In genomic region chr11:68432361-68433021, GRCm38 (mm10) we compare ENCODE assay signal across 8 mouse cellular contexts. TPM values are rescaled to one million over a fixed set of nuclear protein-coding genes. Genes with fewer than 3 reads are reported as not detected.
DNase-seq lines count a peak whose midpoint lies in the region; ATAC-seq and TF ChIP-seq lines count a peak whose summit lies in the region.

No protein-coding gene starts in this region.

- no peaks in the 10 kb centered on the region for H3K9me3 ChIP-seq in heart, postnatal 0 days (replicated peaks; ENCODE audit: control insufficient read depth, low read length)
- no peaks in the 10 kb centered on the region for H3K9me3 ChIP-seq in midbrain, embryonic 16.5 days (replicated peaks; ENCODE audit: control insufficient read depth, low read length, poor library complexity, severe bottlenecking)

- H3K4me2 ChIP-seq in heart, postnatal 0 days (ENCODE audit: low read depth, low read length) = peak overlapping the region; percentile 69
- H3K4me2 ChIP-seq in midbrain, embryonic 16.5 days (ENCODE audit: low read length) = peak overlapping the region; percentile 58

- peak overlapping the region; percentile 51 for H3K4me3 ChIP-seq in heart, postnatal 0 days (ENCODE audit: low read depth, low read length)
- H3K4me3 ChIP-seq in bone marrow, adult 2 months (replicated peaks; ENCODE audit: control insufficient read depth, low read depth, low read length) = peak overlapping the region; percentile 79
- H3K4me3 ChIP-seq in midbrain, embryonic 16.5 days (ENCODE audit: low read depth, low read length) = peak overlapping the region; percentile 39

- no peak for ATAC-seq in heart, postnatal 0 days (ENCODE audit: insufficient read depth, low read depth)
- ATAC-seq in midbrain, embryonic 16.5 days = peak; percentile 36; the same call in 1 of the 2 replicates

- TF ChIP-seq CTCF in heart, postnatal 0 days (IDR thresholded peaks at IDR 0.05; ENCODE audit: low read depth) = no peak
- TF ChIP-seq CTCF in bone marrow, adult 2 months (IDR thresholded peaks at IDR 0.05; ENCODE audit: control insufficient read depth, insufficient read depth, low read length) = no peak

- H3K9ac ChIP-seq in heart, postnatal 0 days (replicated peaks; ENCODE audit: low read depth, low read length) = 0 out of 2 replicates have a peak overlapping the region, but pooled peaks have one; percentile 33
- H3K9ac ChIP-seq in midbrain, embryonic 16.5 days (ENCODE audit: low read depth, low read length) = no peak overlapping the region; the same call in 1 of the 2 replicates

- H3K36me3 ChIP-seq in heart, postnatal 0 days (replicated peaks; ENCODE audit: control insufficient read depth, insufficient read depth, low read length) = no peaks in the 10 kb centered on the region
- H3K36me3 ChIP-seq in midbrain, embryonic 16.5 days (ENCODE audit: control insufficient read depth, insufficient read depth, low read length) = no peaks in the 10 kb centered on the region

- no peaks in the 10 kb centered on the region for H3K4me1 ChIP-seq in heart, postnatal 0 days (ENCODE audit: control insufficient read depth, insufficient read depth)
- peaks cover 6% of the 10 kb centered on the region; the same call in 1 of the 2 replicates for H3K4me1 ChIP-seq in bone marrow, adult 2 months (ENCODE audit: control insufficient read depth, insufficient read depth, low read length)
- 0 out of 2 replicates have a peak, but pooled peaks cover 2% of the 10 kb centered on the region for H3K4me1 ChIP-seq in midbrain, embryonic 16.5 days (ENCODE audit: control insufficient read depth, insufficient read depth, low read length)

- H3K27me3 ChIP-seq in heart, postnatal 0 days (ENCODE audit: control insufficient read depth, insufficient read depth, low read length) = peaks cover 15% of the 10 kb centered on the region; the same call in 1 of the 2 replicates
- peaks cover 9% of the 10 kb centered on the region for H3K27me3 ChIP-seq in midbrain, embryonic 16.5 days (ENCODE audit: control insufficient read depth, insufficient read depth, low read depth, low read length)

- intact Hi-C loops in heart, postnatal 25 days (cut with DNase I) = loop anchor here (5.0 kb wide), 1 partner anchor 50 kb away; no protein-coding TSS in a partner anchor
- intact Hi-C loops in left cerebral cortex, postnatal 14 days (cut with DNase I) = no loop called here

- no peak for DNase-seq in heart, postnatal 0 days (ENCODE audit: low spot score)
- DNase-seq in heart, postnatal 25 days (ENCODE audit: low spot score) = no peak
- DNase-seq in induced T-regulatory cell, adult 2 months (ENCODE audit: low read depth) = peak; percentile 84
- no peak for DNase-seq in gastrocnemius, adult 18-20 months (ENCODE audit: low spot score)
- no peak for DNase-seq in left cerebral cortex, postnatal 14 days (ENCODE audit: low spot score in 2 of 2)
- DNase-seq in urinary bladder, postnatal 36 days (ENCODE audit: low spot score in 2 of 2) = no peak

- peak overlapping the region; percentile 7; the same call in 1 of the 2 replicates for H3K27ac ChIP-seq in heart, postnatal 0 days (ENCODE audit: low read depth)
- H3K27ac ChIP-seq in bone marrow, adult 2 months (ENCODE audit: control insufficient read depth, insufficient read depth, low read depth, low read length, poor library complexity) = peak overlapping the region; percentile 96
- no peak overlapping the region for H3K27ac ChIP-seq in midbrain, embryonic 16.5 days (ENCODE audit: low read length)

- no peak for TF ChIP-seq EP300 in heart, postnatal 0 days (IDR thresholded peaks at IDR 0.05; ENCODE audit: low read depth)

- TF ChIP-seq POLR2A in bone marrow, adult 2 months (IDR thresholded peaks at IDR 0.05; ENCODE audit: borderline replicate concordance, control insufficient read depth, low read depth, low read length) = no peak

- WGBS in heart, postnatal 0 days = 34% methylated on average over 23 of the region's 23 CpGs
- 2% methylated on average over 23 of the region's 23 CpGs for WGBS in bone marrow, adult 2 months
- WGBS in midbrain, embryonic 16.5 days = 35% methylated on average over 23 of the region's 23 CpGs

RNA-seq across cellular contexts. Expression of gene Pik3r5, which starts 0.6 kb away (rescaled TPM):
- total RNA-seq in heart, postnatal 0 days (2014; rRNA removed; ENCODE audit: low replicate concordance) = 1.5 and 2.0 TPM in 2 replicates
- 0.82 and 0.84 TPM in 2 replicates for polyA plus RNA-seq in heart, postnatal 0 days (2015; fragmentation: Nextera tagmentation; extraction: Ambion mirVana)
- 1 to 10 TPM in 1 of 2 experiments, under 1 TPM in 1; 0.70 to 1.1 TPM for total RNA-seq in heart, postnatal 25 days (2021)
- polyA plus RNA-seq in bone marrow, adult 2 months (2011; ENCODE audit: insufficient read depth, insufficient read length, low replicate concordance, missing spikeins) = 6.4 and 26.5 TPM in 2 replicates
- polyA plus RNA-seq in midbrain, embryonic 16.5 days (2015; fragmentation: Nextera tagmentation; extraction: Ambion mirVana) = 0.21 and 0.24 TPM in 2 replicates
- total RNA-seq in gastrocnemius, adult 18-20 months (2021) = under 1 TPM; 0.23 to 0.88 TPM
- total RNA-seq in left cerebral cortex, postnatal 14 days (2021) = 1 to 10 TPM; 4.0 to 4.1 TPM

RNA-seq across cellular contexts. Expression of gene Ntn1, which starts 31.9 kb away (rescaled TPM):
- total RNA-seq in heart, postnatal 0 days (2014; rRNA removed; ENCODE audit: low replicate concordance) = 117 and 136 TPM in 2 replicates
- 21.3 and 24.8 TPM in 2 replicates for polyA plus RNA-seq in heart, postnatal 0 days (2015; fragmentation: Nextera tagmentation; extraction: Ambion mirVana)
- 10 to 100 TPM; 53.0 to 54.8 TPM for total RNA-seq in heart, postnatal 25 days (2021)
- 0.72 TPM in 1 of 2 replicates, not detected in the other for polyA plus RNA-seq in bone marrow, adult 2 months (2011; ENCODE audit: insufficient read depth, insufficient read length, low replicate concordance, missing spikeins)
- polyA plus RNA-seq in midbrain, embryonic 16.5 days (2015; fragmentation: Nextera tagmentation; extraction: Ambion mirVana) = 15.8 and 16.1 TPM in 2 replicates
- total RNA-seq in gastrocnemius, adult 18-20 months (2021) = 1 to 10 TPM; 3.4 to 7.0 TPM
- 10 to 100 TPM in 1 of 2 experiments, 1 to 10 TPM in 1; 8.0 to 11.1 TPM for total RNA-seq in left cerebral cortex, postnatal 14 days (2021)
